9 mouse cellular contexts compared by ENCODE assay signal in genomic region chr1:194878440-194878839, GRCm38 (mm10).
A peak's percentile ranks its signal among the peaks of the same experiment; 100 is the strongest.
DNase-seq lines count a peak whose midpoint lies in the region; ATAC-seq lines count a peak whose summit lies in the region.
"Had no signal": no experiment of that assay in that cellular context is flagged by ENCODE, and none has a peak within 500 bp of the region (broad histone marks: within the 10 kb centered on the region; RNA-seq: fewer than 3 reads in every experiment).

No protein-coding gene starts in this region.

- no peak for ATAC-seq in cerebellum, adult (ENCODE audit: insufficient number of reproducible peaks, low FRiP score, low TSS enrichment)
- no peak for ATAC-seq in frontal cortex, adult (ENCODE audit: low TSS enrichment)
- no peak for ATAC-seq in megakaryocyte, adult 5-6 weeks (ENCODE audit: poor library complexity, severe bottlenecking)

- intact Hi-C loops in heart, postnatal 25 days (cut with DNase I), result loop anchor here (2.0 to 10.0 kb wide), 2 partner anchors 84 to 156 kb away; no protein-coding TSS in a partner anchor

- peak; percentile 32 for DNase-seq in cerebellum, adult 11-12 months
- peak; percentile 36 for DNase-seq in urinary bladder, postnatal 14 days (ENCODE audit: low spot score)
- no peak for DNase-seq in urinary bladder, postnatal 10 days (ENCODE audit: low spot score)
- peak; percentile 4 for DNase-seq in heart, postnatal 25 days (ENCODE audit: low spot score)
- DNase-seq in frontal cortex, postnatal 36 days (ENCODE audit: low spot score in 2 of 2), result no peak
- DNase-seq: thymus, adult 2 months had no signal

Comparison
In these comparisons a context has a peak if more than half of its experiments do, and no peak if none do; other contexts are left out.
1. DNase-seq: peak in cerebellum, adult 11-12 months (single experiment), urinary bladder, postnatal 14 days (single experiment) and heart, postnatal 25 days (single experiment); none in urinary bladder, postnatal 10 days (single experiment) and frontal cortex, postnatal 36 days (0 of 2).